Mouse (Mus musculus) G1E-ER4 (cell line): ENCODE data around the gene Igfbp4. TPM values are rescaled to one million over a fixed set of nuclear protein-coding genes. Genes with fewer than 3 reads are reported as not detected.

ENCODE experiments used
- GATA1 ChIP-seq: IDR thresholded peaks from one replicate; pipeline ENCODE4 v1.8.0; 2012; ENCODE audit warnings: low read length, inconsistent platforms
- polyA plus RNA-seq: library from polyadenylated mRNA; stranded (reverse); fragments of >175 nt; gene quantifications from 2 replicates; pipeline ENCODE4 v1.2.3, GENCODE M21; 2012

Igfbp4 gene
- polyA plus RNA-seq, 1 experiment = not detected

- no peak for TF ChIP-seq GATA1
Observed at GRCm38 (mm10) chr11:99060435-99060834, 19.4 kb downstream of the Igfbp4 start.

GRCm38 (mm10) chr11:99062661-99063060 lies 21.6 kb downstream of the Igfbp4 start:
- no peak for TF ChIP-seq GATA1

GRCm38 (mm10) chr11:99063406-99064131 lies 22.5 kb downstream of the Igfbp4 start:
- TF ChIP-seq GATA1 = no peak

- no peak for TF ChIP-seq GATA1
Observed at GRCm38 (mm10) chr11:99065353-99065752, 24.3 kb downstream of the Igfbp4 start.

- no peak for TF ChIP-seq GATA1
Observed at GRCm38 (mm10) chr11:99065979-99066378, 24.9 kb downstream of the Igfbp4 start.

- no peak for TF ChIP-seq GATA1
Observed at GRCm38 (mm10) chr11:99067591-99067990, 26.5 kb downstream of the Igfbp4 start.

GRCm38 (mm10) chr11:99068455-99068854 lies 27.4 kb downstream of the Igfbp4 start:
- no peak for TF ChIP-seq GATA1

GRCm38 (mm10) chr11:99071866-99072265 lies 30.8 kb downstream of the Igfbp4 start:
- TF ChIP-seq GATA1 = no peak

- TF ChIP-seq GATA1 = no peak
Observed at GRCm38 (mm10) chr11:99073781-99074180, 32.7 kb downstream of the Igfbp4 start.

- no peak for TF ChIP-seq GATA1
Observed at GRCm38 (mm10) chr11:99076744-99077319, 35.8 kb downstream of the Igfbp4 start.

- no peak for TF ChIP-seq GATA1
Observed at GRCm38 (mm10) chr11:99077869-99078268, 36.8 kb downstream of the Igfbp4 start.

- no peak for TF ChIP-seq GATA1
Observed at GRCm38 (mm10) chr11:99080902-99081543, 40.0 kb downstream of the Igfbp4 start.

- no peak for TF ChIP-seq GATA1
Observed at GRCm38 (mm10) chr11:99081566-99081965, 40.5 kb downstream of the Igfbp4 start.

GRCm38 (mm10) chr11:99082098-99082497 lies 41.1 kb downstream of the Igfbp4 start:
- TF ChIP-seq GATA1 = no peak

- no peak for TF ChIP-seq GATA1
Observed at GRCm38 (mm10) chr11:99083516-99083915, 42.5 kb downstream of the Igfbp4 start.

GRCm38 (mm10) chr11:99084366-99084765 lies 43.3 kb downstream of the Igfbp4 start:
- TF ChIP-seq GATA1 = no peak

- TF ChIP-seq GATA1 = no peak
Observed at GRCm38 (mm10) chr11:99088486-99088885, 47.4 kb downstream of the Igfbp4 start.
